Mouse (Mus musculus) myocyte (in vitro differentiated cells): ENCODE results near the gene Fam205c. TPM values are rescaled to one million over a fixed set of nuclear protein-coding genes. Genes with fewer than 3 reads are reported as not detected.

Source experiments
- H3K27me3 ChIP-seq: one replicate; pipeline ENCODE4 v1.6.1; 2011; ENCODE audit not compliant: control insufficient read depth, insufficient read depth, insufficient read length
- H3K36me3 ChIP-seq: one replicate; pipeline ENCODE4 v1.6.1; 2011; ENCODE audit not compliant: control insufficient read depth, insufficient read depth
- H3K4me2 ChIP-seq: one replicate; pipeline ENCODE4 v1.6.1; 2011; ENCODE audit warnings: low read depth, control low read depth
- H3K4me3 ChIP-seq: one replicate; pipeline ENCODE4 v1.5.1; 2011; ENCODE audit warnings: mild to moderate bottlenecking, control low read depth, moderate library complexity
- H3K79me2 ChIP-seq: one replicate; pipeline ENCODE4 v1.6.1; 2011; ENCODE audit not compliant: control insufficient read depth, insufficient read depth
- H3ac ChIP-seq: one replicate; pipeline ENCODE4 v1.6.1; 2011; ENCODE audit not compliant: control insufficient read depth, insufficient read length
- CEBPB ChIP-seq: IDR thresholded peaks from 2 replicates; pipeline ENCODE4 v1.6.1; 2011; ENCODE audit warnings: mild to moderate bottlenecking, moderate library complexity; ENCODE audit not compliant: poor library complexity, insufficient read depth, severe bottlenecking
- E2F4 ChIP-seq: IDR thresholded peaks from one replicate; pipeline ENCODE4 v1.6.1; 2011; ENCODE audit warnings: mild to moderate bottlenecking, control low read depth, moderate library complexity; ENCODE audit not compliant: insufficient read depth
- MAX ChIP-seq: IDR thresholded peaks from one replicate; pipeline ENCODE4 v1.6.1; 2011; ENCODE audit warnings: low read depth, mild to moderate bottlenecking, control low read depth
- MYOD1 ChIP-seq, 3 experiments: IDR thresholded peaks; one replicate each; pipeline ENCODE4 v1.6.1; 2011; ENCODE audit warnings: control low read depth in 2 of 3, low read depth in 2 of 3, mild to moderate bottlenecking in 2 of 3, moderate library complexity in 1 of 3; ENCODE audit not compliant: insufficient read length in 2 of 3, control insufficient read depth in 1 of 3
- MYOG ChIP-seq, 3 experiments: IDR thresholded peaks; one replicate each; pipeline ENCODE4 v1.6.1; 2011; ENCODE audit warnings: control low read depth in 2 of 3, low read depth in 2 of 3, mild to moderate bottlenecking in 2 of 3; ENCODE audit not compliant: insufficient read length in 2 of 3, control insufficient read depth in 1 of 3, insufficient read depth in 1 of 3
- POLR2A ChIP-seq: IDR thresholded peaks from one replicate; pipeline ENCODE4 v1.6.1; 2011; ENCODE audit warnings: low read depth, mild to moderate bottlenecking, control low read depth, moderate library complexity; ENCODE audit not compliant: insufficient read length
- POLR2AphosphoS2 ChIP-seq: IDR thresholded peaks from one replicate; pipeline ENCODE4 v1.6.1; 2011; ENCODE audit warnings: low read depth, control low read depth; ENCODE audit not compliant: insufficient read length
- REST ChIP-seq: IDR thresholded peaks from one replicate; pipeline ENCODE4 v1.6.1; 2011; ENCODE audit warnings: mild to moderate bottlenecking, control low read depth, moderate library complexity; ENCODE audit not compliant: insufficient read depth, insufficient read length
- SRF ChIP-seq: IDR thresholded peaks from one replicate; pipeline ENCODE4 v1.6.1; 2011; ENCODE audit warnings: low read depth; ENCODE audit not compliant: control insufficient read depth, insufficient read length
- TCF12 ChIP-seq: IDR thresholded peaks from one replicate; pipeline ENCODE4 v1.6.1; 2011; ENCODE audit warnings: mild to moderate bottlenecking, control low read depth; ENCODE audit not compliant: poor library complexity, insufficient read depth, severe bottlenecking
- TCF3 ChIP-seq: IDR thresholded peaks from one replicate; pipeline ENCODE4 v1.6.1; 2011; ENCODE audit warnings: low read depth, control low read depth; ENCODE audit not compliant: insufficient read length
- USF1 ChIP-seq: IDR thresholded peaks from one replicate; pipeline ENCODE4 v1.6.1; 2011; ENCODE audit warnings: low read depth, mild to moderate bottlenecking, control low read depth, moderate library complexity
- polyA plus RNA-seq: library from polyadenylated mRNA; unstranded; fragments of >200 nt; fragmentation: generic; extraction: Trizol; gene quantifications from one replicate; pipeline ENCODE4 v1.2.1, GENCODE M21; 2012; ENCODE audit warnings: missing spikeins

The Fam205c gene
- polyA plus RNA-seq, 1 experiment, result not detected

DNA sequence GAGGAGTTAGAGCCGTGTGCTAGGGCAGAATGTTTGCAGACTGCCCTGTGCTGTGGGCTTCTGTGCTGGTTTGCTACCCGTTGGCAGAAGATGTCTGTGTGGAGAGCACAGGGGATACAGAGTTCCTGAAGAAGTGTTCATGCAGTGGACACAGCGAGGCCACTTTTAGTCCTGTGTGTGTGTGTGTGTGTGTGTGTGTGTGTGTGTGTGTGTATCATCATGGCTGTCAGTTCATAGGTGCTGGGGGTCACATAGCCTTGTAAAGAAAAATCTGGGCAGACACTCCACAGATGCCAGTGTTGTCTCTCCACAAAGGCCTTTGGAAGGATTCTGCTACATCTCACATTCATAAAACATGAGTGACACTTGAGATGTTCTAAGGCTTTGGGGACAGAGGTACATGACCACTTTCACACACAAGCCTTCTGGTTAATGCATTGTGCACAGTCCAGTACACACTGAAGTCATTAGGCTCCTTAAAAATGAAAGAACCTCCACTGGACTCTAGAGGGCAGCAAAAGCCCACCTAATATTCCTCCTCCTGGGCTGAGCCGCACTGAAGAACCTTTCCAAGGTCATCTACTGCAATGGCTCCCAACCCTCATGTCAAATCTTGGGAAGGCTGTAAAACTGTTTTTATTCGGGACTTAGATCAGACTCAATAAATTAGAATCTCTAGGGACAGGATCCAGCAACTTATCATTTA is 2.7 kb upstream of the Fam205c start:
- Histone ChIP-seq H3K36me3 (no peaks in the 10 kb centered on the region), H3K79me2 (no peaks in the 10 kb centered on the region), H3K4me2 (no peak overlapping the region), H3ac (no peak overlapping the region), H3K27me3 (peaks cover 42% of the 10 kb centered on the region), H3K4me3 (no peak overlapping the region)
- TF ChIP-seq USF1, result no peak
- TF ChIP-seq MAX, result no peak
- no peak for TF ChIP-seq TCF12
- TF ChIP-seq REST, result no peak
- TF ChIP-seq TCF3, result no peak
- no peak for TF ChIP-seq POLR2AphosphoS2
- no peak for TF ChIP-seq POLR2A
- no peak for TF ChIP-seq MYOD1 (IDR thresholded peaks at IDR 0.05; ENCODE audit: control insufficient read depth in 1 of 3, insufficient read length in 2 of 3, low read depth in 2 of 3)
- no peak for TF ChIP-seq E2F4
- no peak for TF ChIP-seq CEBPB

GRCm38 (mm10) chr4:42872746-42873435 is 1.1 kb downstream of the Fam205c start:
- no peaks in the 10 kb centered on the region for H3K36me3 ChIP-seq
- H3ac ChIP-seq, result no peak overlapping the region
- H3K4me3 ChIP-seq, result no peak overlapping the region
- H3K27me3 ChIP-seq, result peaks cover 62% of the 10 kb centered on the region
- TF ChIP-seq SRF (no peak), MAX (no peak), POLR2A (no peak), E2F4 (no peak), REST (no peak), MYOD1 (IDR thresholded peaks at IDR 0.05; ENCODE audit: control insufficient read depth in 1 of 3, insufficient read length in 2 of 3, low read depth in 2 of 3) (no peak)
- no peak overlapping the region for H3K4me2 ChIP-seq
- H3K79me2 ChIP-seq, result no peaks in the 10 kb centered on the region

- peaks cover 62% of the 10 kb centered on the region for H3K27me3 ChIP-seq
- no peak overlapping the region for H3K4me3 ChIP-seq
- H3K4me2 ChIP-seq, result no peak overlapping the region
- H3K79me2 ChIP-seq, result no peaks in the 10 kb centered on the region
- TF ChIP-seq CEBPB (no peak), MAX (no peak), SRF (no peak), USF1 (no peak), MYOG (IDR thresholded peaks at IDR 0.05; ENCODE audit: control insufficient read depth in 1 of 3, insufficient read depth in 1 of 3, insufficient read length in 2 of 3, low read depth in 2 of 3) (no peak), MYOD1 (IDR thresholded peaks at IDR 0.05; ENCODE audit: control insufficient read depth in 1 of 3, insufficient read length in 2 of 3, low read depth in 2 of 3) (no peak), REST (no peak), E2F4 (no peak), TCF3 (no peak), POLR2AphosphoS2 (no peak), TCF12 (no peak), POLR2A (no peak)
- H3ac ChIP-seq, result no peak overlapping the region
- no peaks in the 10 kb centered on the region for H3K36me3 ChIP-seq
These were observed 1.9 kb downstream of the Fam205c start for GRCm38 (mm10) chr4:42872151-42872550.

DNA sequence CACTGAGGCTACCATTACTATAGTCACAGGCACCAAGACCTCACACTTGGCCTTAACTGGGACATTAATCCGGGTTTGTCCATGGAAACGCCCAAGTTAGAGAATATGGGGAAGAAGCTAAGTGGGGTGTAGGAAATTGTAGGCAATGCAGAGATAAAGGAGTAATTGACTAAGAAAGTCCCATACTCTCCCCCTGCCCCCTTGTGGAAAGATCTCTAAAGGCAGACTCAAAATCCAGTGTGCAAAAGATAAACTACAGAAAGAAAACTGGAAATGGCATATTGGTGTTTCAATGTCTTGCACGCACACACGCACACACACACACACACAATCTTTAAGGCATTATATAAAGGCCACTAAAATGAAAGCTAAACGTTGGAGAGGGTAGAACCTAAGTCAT is 3.3 kb downstream of the Fam205c start:
- H3K4me3 ChIP-seq, result no peak overlapping the region
- TF ChIP-seq USF1 (no peak), SRF (no peak), REST (no peak), TCF12 (no peak)
- H3K4me2 ChIP-seq, result no peak overlapping the region
- H3K27me3 ChIP-seq, result peaks cover 60% of the 10 kb centered on the region
- no peaks in the 10 kb centered on the region for H3K36me3 ChIP-seq
- no peaks in the 10 kb centered on the region for H3K79me2 ChIP-seq
- no peak overlapping the region for H3ac ChIP-seq

- no peak for TF ChIP-seq SRF
- TF ChIP-seq TCF3, result no peak
- TF ChIP-seq USF1, result no peak
- TF ChIP-seq POLR2A, result no peak
- no peak for TF ChIP-seq MYOG (IDR thresholded peaks at IDR 0.05; ENCODE audit: control insufficient read depth in 1 of 3, insufficient read depth in 1 of 3, insufficient read length in 2 of 3, low read depth in 2 of 3)
- H3K4me3 ChIP-seq, result no peak overlapping the region
- no peak overlapping the region for H3ac ChIP-seq
- no peaks in the 10 kb centered on the region for H3K79me2 ChIP-seq
- H3K27me3 ChIP-seq, result peaks cover 44% of the 10 kb centered on the region
- no peak overlapping the region for H3K4me2 ChIP-seq
- H3K36me3 ChIP-seq, result no peaks in the 10 kb centered on the region
These were observed 5.8 kb downstream of the Fam205c start for GRCm38 (mm10) chr4:42868193-42868592.
